Mouse (Mus musculus) cortical plate, adult 2 months (tissue): ENCODE results near the gene 1600015I10Rik. TPM values are rescaled to one million over a fixed set of nuclear protein-coding genes. Genes with fewer than 3 reads are reported as not detected.
"Not testable (repeated sequence)": the region's sequence is repeated elsewhere in the genome, so short reads cannot be mapped to it uniquely, and the experiment has no call there.

Experiments
- H3K27ac ChIP-seq: fragments of 200-500 bp; 2 replicates; pipeline ENCODE4 v1.5.1; 2012; ENCODE audit warnings: low read length, control low read depth, inconsistent platforms; ENCODE audit not compliant: insufficient read depth
- H3K4me1 ChIP-seq: fragments of 200-500 bp; 2 replicates; pipeline ENCODE4 v1.6.1; 2011; ENCODE audit warnings: low read length; ENCODE audit not compliant: control insufficient read depth, insufficient read depth
- H3K4me3 ChIP-seq: fragments of 200-500 bp; 2 replicates; pipeline ENCODE4 v1.5.1; 2011; ENCODE audit warnings: mild to moderate bottlenecking, low read length, control low read depth; ENCODE audit not compliant: insufficient read depth
- CTCF ChIP-seq: fragments of 200-500 bp; IDR thresholded peaks from 2 replicates; pipeline ENCODE4 v1.5.1; 2011; ENCODE audit warnings: mild to moderate bottlenecking, control low read depth, low read length; ENCODE audit not compliant: insufficient read depth; ENCODE audit errors: extremely low read depth
- POLR2A ChIP-seq: fragments of 200-500 bp; IDR thresholded peaks from 2 replicates; pipeline ENCODE4 v1.6.1; 2011; ENCODE audit warnings: mild to moderate bottlenecking, low read length, control low read depth; ENCODE audit not compliant: insufficient read depth; ENCODE audit errors: extremely low read depth
- polyA plus RNA-seq: library from polyadenylated mRNA; depleted of rRNA; stranded (reverse); fragments of >200 nt; gene quantifications from 2 replicates; pipeline ENCODE4 v1.2.3, GENCODE M21; 2012; rRNA removed

Gene 1600015I10Rik
- polyA plus RNA-seq, result not detected in 2 replicates

- Histone ChIP-seq H3K4me3 (no peak within 1 kb of the TSS), H3K27ac (no peak within 1 kb of the TSS), H3K4me1 (no peaks in the 10 kb centered on the region)
- TF ChIP-seq CTCF (no peak), POLR2A (no peak)
Measured at GRCm38 (mm10) chr6:48929595-48929994, at the start of gene 1600015I10Rik. 1600015I10Rik (plus strand) TSS chr6:48929895.

DNA sequence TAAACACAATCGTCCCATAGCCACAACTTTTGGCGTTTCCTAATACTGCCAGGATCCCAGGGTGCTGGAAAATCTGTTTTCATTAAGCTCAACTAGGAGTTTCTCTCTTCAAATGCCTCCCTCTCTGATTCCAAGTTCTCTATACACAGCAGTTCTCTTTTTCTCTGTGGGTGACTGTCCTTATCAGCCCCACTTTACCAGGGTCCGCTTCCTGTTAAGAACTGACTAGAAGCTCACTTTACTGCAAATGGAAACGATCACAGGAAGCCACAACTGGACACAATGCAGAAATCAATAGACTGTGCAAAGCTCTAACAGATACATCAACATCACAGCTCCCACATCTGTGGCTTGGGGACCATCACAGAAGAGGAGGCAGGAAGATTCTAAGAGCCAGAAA is 35.5 kb upstream of the 1600015I10Rik start:
- no peaks in the 10 kb centered on the region for H3K4me1 ChIP-seq
- H3K4me3 ChIP-seq, result no peak overlapping the region
- no peak overlapping the region for H3K27ac ChIP-seq
- no peak for TF ChIP-seq CTCF
- no peak for TF ChIP-seq POLR2A

DNA sequence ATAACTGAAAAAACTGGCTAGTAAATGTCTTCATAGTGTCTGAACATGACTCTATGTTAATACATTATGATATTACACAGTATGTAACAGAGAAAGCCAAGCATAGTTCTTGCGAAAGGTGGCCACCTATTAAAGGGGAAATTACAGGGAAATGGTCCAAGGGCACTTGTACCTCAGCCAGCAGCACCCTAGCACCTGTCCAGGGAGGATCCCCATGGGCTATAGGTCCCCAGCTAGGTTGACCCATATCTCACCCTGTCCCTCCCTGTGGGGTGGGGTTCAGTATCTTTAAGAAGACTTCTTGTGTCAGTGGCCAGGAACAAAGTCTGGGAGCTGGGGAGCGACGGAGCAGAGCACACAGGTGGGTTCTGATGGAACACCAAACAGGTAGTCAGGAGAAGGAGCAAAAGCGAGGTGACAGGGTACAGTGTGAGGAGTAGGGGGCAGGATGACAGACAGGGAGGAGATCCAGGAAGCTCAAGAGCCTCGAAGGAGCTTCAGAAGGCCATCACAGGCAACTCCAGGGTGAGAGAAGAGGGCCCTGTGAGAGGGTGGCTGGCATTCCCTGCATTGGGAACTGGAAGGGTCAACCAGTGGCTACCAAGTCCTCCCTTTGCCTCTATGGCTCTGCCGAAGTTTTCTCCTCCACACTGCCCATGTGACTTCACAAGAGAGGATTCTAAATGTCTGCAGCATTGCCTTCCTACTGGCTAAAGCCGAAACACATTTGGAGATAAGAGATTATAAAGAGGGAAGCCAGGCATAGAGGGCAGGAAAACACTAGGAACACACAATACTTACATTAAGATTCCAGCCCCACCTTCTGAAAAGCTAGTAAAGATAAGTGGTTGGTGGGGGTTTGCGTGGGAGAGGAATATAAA is 34.5 kb upstream of the 1600015I10Rik start:
- H3K4me3 ChIP-seq, result no peak overlapping the region
- TF ChIP-seq CTCF, result no peak
- no peak for TF ChIP-seq POLR2A
- H3K4me1 ChIP-seq, result no peaks in the 10 kb centered on the region
- no peak overlapping the region for H3K27ac ChIP-seq

DNA sequence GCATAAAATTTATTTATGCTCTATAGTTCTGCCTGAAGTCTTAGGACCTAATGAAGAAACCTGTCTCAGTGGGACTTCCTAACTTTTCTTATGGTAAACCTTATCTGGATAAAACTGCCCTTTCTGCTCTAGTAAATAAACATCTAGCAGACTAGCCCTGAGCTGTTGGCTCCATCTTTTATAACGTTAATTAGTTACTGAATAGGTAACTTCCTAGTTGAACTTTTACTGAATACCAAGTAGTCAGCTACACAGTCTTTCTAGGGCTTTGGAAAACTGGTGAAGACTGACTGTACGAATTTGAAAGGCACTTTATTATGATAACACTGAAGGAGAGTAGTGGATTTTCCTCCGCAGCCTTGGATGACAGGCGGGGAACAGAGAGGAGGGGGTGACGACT is 33.8 kb upstream of the 1600015I10Rik start:
- no peak for TF ChIP-seq POLR2A
- TF ChIP-seq CTCF, result no peak
- H3K4me1 ChIP-seq, result no peaks in the 10 kb centered on the region
- H3K4me3 ChIP-seq, result no peak overlapping the region
- H3K27ac ChIP-seq, result no peak overlapping the region

DNA sequence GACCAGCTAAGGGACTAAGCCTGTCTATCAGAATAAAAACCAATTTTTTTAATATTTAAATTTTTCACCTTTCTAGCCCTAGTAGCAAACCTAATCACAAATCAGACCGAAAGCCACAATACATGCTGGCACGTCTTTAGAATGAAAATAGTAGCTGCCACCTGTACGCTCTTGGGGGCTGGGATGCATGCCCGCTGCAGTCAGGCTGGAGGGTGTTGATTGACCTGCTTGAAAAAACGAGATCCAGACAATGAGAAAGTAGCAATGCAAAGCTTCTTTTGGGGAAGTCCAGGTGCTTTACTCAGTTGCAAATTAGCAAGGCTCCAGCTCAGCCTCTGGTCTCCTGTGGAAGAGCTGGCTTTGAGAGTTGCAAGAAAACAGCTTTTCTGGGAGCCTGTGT is 32.7 kb upstream of the 1600015I10Rik start:
- Histone ChIP-seq H3K4me3 (no peak overlapping the region), H3K4me1 (no peaks in the 10 kb centered on the region), H3K27ac (no peak overlapping the region)
- TF ChIP-seq POLR2A (no peak), CTCF (no peak)

DNA sequence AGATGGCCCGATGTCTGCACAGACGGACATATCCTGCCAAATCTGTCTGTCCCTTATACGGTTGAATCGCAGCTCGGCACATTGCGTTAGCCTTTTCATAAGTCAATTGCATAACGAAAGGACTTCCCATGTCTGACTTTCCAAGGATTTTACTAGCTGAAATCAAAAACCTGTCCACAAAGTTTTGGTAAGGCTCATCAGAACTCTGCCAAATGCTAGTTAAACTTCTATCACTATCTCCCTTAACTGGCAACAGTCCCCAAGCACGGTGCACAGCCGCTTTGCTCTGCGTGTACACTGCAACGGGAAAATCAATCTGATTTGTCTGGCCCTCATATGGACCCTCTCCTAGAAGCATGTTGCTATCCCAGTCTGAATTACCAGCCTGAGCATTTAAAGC is 28.4 kb upstream of the 1600015I10Rik start:
- not testable (repeated sequence) for H3K4me3 ChIP-seq, H3K4me1 ChIP-seq, H3K27ac ChIP-seq

DNA sequence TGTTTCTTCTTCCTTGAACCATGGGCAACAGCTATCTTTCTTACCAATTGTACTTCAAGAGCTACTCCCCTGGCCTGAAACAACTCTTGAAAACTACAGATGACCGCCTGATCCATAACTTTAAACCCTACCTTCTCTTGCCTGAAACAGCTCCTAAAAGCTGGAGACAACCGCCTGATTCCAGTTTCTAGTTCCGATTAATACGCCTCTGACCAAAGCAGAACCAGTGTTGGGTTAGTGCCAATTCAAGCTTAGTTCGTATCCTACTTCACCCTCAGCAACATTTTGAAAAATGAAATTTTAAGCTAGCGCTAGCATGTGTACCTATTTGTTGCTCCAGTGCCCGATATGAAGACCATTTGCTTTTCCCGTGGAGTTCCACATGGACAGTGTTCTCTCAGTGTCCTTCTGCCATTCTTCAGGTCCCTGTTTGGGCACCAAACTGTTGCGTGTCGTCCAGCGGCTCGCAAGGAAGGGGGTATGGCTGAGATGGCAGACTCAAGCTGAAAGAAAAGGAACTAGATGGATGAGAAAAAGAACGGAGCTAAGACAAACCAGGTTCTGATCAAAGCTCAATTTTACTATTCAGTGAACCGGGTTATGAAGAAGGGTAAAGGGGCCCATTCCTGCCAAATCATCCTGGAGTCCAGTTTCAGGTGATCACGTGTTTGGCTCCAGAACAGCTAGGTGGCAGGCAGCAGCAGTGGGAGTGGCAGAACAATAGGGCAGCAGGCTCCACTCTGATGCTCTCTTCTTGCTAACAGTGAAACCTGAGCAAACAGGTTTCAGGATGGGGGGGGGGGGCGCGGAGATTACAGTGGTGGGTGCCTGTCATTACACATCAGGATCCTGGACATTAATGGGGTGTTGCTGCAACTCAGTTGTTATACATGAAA is 26.9 kb upstream of the 1600015I10Rik start:
- Histone ChIP-seq H3K4me1 (no peaks in the 10 kb centered on the region), H3K4me3 (no peak overlapping the region), H3K27ac (no peak overlapping the region)
- TF ChIP-seq POLR2A (no peak), CTCF (no peak)

- Histone ChIP-seq H3K4me3 (no peak overlapping the region), H3K27ac (no peak overlapping the region), H3K4me1 (no peaks in the 10 kb centered on the region)
- TF ChIP-seq CTCF (no peak), POLR2A (no peak)
Measured at GRCm38 (mm10) chr6:48903437-48903836, 26.3 kb upstream of the 1600015I10Rik start.

- Histone ChIP-seq H3K4me3 (no peak overlapping the region), H3K4me1 (no peaks in the 10 kb centered on the region), H3K27ac (no peak overlapping the region)
- no peak for TF ChIP-seq POLR2A
- TF ChIP-seq CTCF, result no peak
Measured at GRCm38 (mm10) chr6:48905606-48906005, 24.1 kb upstream of the 1600015I10Rik start.

GRCm38 (mm10) chr6:48906371-48906770 is 23.3 kb upstream of the 1600015I10Rik start:
- H3K27ac ChIP-seq, result no peak overlapping the region
- H3K4me3 ChIP-seq, result no peak overlapping the region
- no peaks in the 10 kb centered on the region for H3K4me1 ChIP-seq
- TF ChIP-seq CTCF (no peak), POLR2A (no peak)
